Mouse (Mus musculus) stomach, postnatal 0 days (tissue): ENCODE data around the gene Asb15.

Experiments
- CTCF ChIP-seq: IDR thresholded peaks from 2 replicates; pipeline ENCODE4 v1.5.1; 2016; ENCODE audit warnings: antibody characterized with exemption, low read depth, mild to moderate bottlenecking, moderate library complexity
- EP300 ChIP-seq: optimal IDR thresholded peaks from 2 replicates; pipeline ENCODE3; 2016; ENCODE audit warnings: antibody characterized with exemption

GRCm38 (mm10) chr6:24554427-24555086 is 26.6 kb downstream of the Asb15 start:
- TF ChIP-seq CTCF (no peak), EP300 (no peak)
